Mouse (Mus musculus): ENCODE results near the gene Slc41a3. TPM values are rescaled to one million over a fixed set of nuclear protein-coding genes. Genes with fewer than 3 reads are reported as not detected.

Gene Slc41a3
- total RNA-seq, 2 experiments from 2014 or later: 45.1 to 46.8 TPM

GRCm38 (mm10) chr6:90660398-90661028 is 56.0 kb downstream of the Slc41a3 start:
- no peak for DNase-seq
- intact Hi-C loops (cut with DNase I): no loop called here

DNA sequence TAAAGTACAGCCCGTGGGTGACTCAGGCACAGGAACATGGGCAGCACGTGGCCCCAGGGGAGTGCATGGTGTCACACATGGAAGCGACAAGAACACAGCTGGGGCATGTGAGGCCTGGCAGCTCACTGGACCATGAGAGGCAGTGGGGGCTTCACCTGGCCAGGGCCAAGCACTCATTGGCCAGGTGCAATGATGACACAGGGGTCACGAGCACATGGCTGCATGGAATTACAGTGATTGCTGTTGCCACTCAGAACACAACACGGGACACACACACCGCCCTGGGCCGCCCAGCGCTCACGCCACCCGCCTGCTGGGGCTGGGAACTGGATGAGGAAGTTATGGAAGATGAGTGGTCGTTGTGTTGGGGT is 56.5 kb downstream of the Slc41a3 start:
- DNase-seq: no peak
- intact Hi-C loops (cut with DNase I): no loop called here

DNA sequence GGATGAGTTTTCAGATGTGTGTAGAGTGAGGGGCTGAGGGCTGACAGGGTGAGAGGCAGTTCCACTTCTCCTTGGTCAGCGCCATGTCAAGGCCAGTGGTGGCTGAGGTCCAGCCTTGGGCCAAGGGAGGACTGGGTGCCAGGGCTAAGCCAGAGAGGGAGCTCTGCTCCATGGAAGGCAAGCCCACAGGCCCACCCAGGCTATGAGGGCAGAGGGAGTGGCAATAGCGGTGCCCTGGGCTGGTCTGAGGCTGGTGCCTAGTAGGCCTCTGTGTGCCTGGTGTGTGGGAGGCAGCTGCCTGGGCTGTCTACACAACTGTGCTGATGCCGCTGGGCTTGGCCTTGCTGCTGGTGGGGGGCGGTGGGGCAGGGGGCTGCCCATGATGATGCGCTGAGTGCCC is 57.6 kb downstream of the Slc41a3 start:
- no peak for DNase-seq
- intact Hi-C loops (cut with DNase I): no loop called here

DNA sequence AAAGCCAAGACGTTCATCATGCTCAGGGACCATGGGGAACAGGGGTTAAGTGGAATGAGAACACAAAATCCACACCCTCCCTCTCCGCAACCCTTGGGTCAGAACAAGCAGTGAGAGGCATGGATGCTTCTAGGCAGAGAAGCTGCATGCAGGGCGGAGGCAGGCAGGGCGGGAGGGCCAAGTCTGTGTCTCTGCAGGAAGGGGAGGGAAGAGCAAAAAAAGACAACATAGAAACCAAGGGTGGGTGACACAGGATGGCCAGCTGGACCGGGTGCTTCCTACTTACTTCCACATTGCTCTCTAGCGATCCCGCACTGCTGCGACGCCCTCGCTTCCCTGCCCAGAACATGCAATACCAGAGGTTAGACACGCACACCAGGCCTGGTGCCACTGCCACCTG is 59.2 kb downstream of the Slc41a3 start:
- DNase-seq: no peak
- intact Hi-C loops (cut with DNase I): no loop called here

DNA sequence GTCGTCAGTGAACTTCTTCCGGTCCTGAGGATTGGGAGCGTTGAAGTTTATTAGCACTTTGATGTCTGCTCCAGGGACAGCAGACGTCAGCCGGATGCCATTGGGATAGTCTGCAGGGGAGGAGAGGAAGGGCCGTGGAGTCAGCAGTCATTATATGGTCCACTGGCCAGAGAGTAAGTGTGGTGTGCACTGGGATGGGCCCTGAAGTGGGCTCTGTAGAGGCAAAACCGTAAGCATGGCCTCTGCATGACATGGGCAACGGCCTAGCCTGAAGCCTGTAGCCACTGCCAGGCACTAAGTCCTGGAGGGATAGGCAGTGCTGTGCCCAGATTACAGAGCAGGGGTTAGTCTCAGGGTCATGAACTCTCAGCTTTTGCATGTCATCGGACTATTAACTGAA is 64.2 kb downstream of the Slc41a3 start:
- DNase-seq: no peak
- intact Hi-C loops (cut with DNase I): no loop called here

DNA sequence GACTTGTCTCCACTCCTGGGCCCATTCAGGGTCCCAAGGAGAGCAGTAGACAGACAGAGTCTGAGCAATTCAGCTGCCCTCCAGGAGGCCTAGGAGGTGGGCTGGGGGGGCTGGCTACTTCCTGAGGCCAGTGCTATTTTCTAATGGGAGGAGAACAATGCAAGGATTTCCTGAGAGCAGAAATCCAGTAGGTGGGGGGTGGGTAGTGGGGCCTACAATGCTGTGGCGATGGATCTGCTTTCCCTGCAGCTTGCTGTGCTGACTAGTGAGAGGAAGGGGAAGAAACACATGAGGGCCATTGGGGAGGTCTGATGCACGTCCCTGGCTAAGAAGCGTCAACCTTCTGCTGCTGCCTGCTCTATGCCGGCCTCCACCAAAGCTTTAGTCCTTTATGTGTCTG is 74.2 kb downstream of the Slc41a3 start:
- DNase-seq: peak; percentile 42 to 43
- intact Hi-C loops (cut with DNase I): loop anchor here (2.0 kb wide), 1 partner anchor 42 kb away; no protein-coding TSS in a partner anchor

DNA sequence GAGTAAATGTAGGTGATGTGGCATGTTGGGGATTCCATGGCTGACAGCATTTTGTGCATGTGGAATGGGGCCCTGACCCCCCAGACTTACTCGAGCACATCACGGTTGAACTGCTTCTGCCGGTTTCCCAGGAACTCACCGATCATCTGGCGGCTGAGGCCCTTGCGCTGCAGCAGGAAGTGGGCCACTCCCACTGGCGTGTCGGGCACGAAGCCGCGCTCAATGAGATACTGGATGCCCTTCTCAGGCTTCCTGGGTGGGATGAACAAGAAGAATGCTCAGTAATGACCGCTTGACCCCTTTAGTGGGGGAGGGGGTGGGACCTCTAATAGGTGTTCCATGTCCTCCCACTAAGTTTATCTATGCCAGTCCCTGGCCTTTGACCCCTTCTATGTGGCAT is 75.9 kb downstream of the Slc41a3 start:
- intact Hi-C loops (cut with DNase I): no loop called here
- DNase-seq: no peak

DNA sequence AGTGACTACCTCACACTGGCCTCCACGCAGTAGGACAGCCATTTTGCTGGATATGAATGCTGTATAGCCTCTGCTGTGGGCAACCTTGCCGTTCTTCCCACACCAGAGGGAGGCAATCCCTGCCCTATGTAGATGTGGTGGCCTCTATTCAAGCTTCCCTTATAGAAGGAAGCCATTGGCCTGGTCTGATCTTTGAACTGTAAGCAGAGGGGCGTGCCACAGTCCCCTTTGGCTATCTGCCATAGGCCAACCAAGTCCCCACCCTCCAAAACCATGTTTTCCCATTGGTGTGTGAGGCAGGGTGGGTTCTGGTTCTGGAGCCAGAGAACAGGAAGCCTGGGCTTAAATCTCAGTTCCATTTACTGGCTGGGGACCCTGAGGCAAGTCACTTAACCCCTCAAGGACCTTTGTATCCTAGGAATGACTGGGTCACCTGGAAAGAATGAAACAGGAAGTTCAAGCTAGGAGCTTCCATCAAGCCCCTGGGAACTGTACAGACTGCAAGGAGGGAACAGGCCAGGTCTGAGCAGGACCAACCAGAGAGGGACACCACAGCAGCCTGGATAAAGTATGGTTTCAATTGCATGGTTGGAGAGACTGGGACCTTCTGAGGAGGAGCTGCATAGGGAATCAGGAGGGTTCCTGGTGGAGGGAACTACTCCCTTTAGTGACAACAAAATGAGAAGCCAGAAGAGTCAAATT is 79.5 kb downstream of the Slc41a3 start:
- DNase-seq: no peak
- intact Hi-C loops (cut with DNase I): no loop called here

- intact Hi-C loops (cut with DNase I): no loop called here
- no peak for DNase-seq
These were observed 82.3 kb downstream of the Slc41a3 start for GRCm38 (mm10) chr6:90686812-90687211.

- no peak for DNase-seq
- intact Hi-C loops (cut with DNase I): no loop called here
These were observed 83.5 kb downstream of the Slc41a3 start for GRCm38 (mm10) chr6:90688003-90688402.

DNA sequence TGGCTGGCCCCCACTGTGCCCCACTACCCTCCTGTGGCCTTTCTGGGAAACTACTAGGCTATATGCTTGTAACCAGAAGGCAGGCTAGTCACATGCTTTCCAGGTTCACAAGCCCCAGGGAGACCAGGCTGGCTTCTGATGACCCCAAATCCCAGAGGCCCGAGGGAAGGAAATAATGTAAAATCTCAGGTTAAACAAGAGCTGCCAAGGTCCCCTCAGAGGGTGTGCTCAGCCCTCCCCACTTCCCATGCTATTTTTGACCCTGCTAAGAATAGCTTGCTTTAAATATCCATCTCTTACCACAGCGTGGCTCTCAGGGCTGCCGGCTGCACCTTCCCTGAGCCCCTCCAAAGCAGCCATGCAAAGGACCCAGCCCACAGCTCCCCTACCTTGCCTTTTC is 84.2 kb downstream of the Slc41a3 start:
- no peak for DNase-seq
- intact Hi-C loops (cut with DNase I): no loop called here

- DNase-seq: no peak
- intact Hi-C loops (cut with DNase I): no loop called here
These were observed 85.0 kb downstream of the Slc41a3 start for GRCm38 (mm10) chr6:90689500-90689899.

DNA sequence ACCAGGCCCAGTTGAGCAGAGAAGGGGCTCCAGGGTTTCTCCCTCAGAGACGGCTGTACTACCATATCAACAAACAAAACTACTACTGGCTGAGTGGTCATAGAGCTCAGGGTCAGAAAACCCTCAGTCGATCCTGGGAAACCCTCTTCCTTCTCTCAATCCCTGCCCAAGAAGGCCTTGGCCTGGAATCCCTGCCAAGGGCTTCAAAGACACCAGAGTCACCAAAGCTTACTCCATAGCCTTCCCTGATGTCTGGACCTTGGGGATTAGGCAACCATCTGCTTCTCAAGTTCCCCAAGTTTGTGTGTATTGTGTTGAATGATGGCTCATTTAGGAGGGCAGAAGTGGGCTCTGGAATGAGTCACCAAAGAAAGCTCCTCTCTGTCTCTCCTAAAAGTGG is 87.4 kb downstream of the Slc41a3 start:
- intact Hi-C loops (cut with DNase I): no loop called here
- no peak for DNase-seq

- DNase-seq: no peak
- intact Hi-C loops (cut with DNase I): no loop called here
These were observed 87.9 kb downstream of the Slc41a3 start for GRCm38 (mm10) chr6:90692404-90692803.

- intact Hi-C loops (cut with DNase I): no loop called here
- DNase-seq: no peak
These were observed 91.2 kb downstream of the Slc41a3 start for GRCm38 (mm10) chr6:90695754-90696153.

Small RNA genes within 50 kb of the gene (microRNA-seq; reads per million reads assigned to microRNA genes)
- 0 reads per million in 2 experiments for gene Gm24816

Other genes with a start within 250 kb of the Slc41a3 start
- gene Zxdc, start 235.2 kb upstream of the Slc41a3 start, total RNA-seq (2021): 10 to 100 TPM; 15.8 to 16.3 TPM
- under 1 TPM in 1 of 2 experiments, not detected in 1; 0.14 TPM for gene Cfap100, start 175.9 kb upstream of the Slc41a3 start, total RNA-seq (2021)
- 10 to 100 TPM; 43.5 to 44.3 TPM for gene Klf15, start 142.1 kb upstream of the Slc41a3 start, total RNA-seq (2021)
- 1 to 10 TPM in 1 of 2 experiments, under 1 TPM in 1; 0.90 to 2.7 TPM for gene Aldh1l1, start 118.3 kb upstream of the Slc41a3 start, total RNA-seq (2021)

Data from heart, postnatal 14 days (tissue).